Mouse (Mus musculus) cerebellum, adult 11-12 months (tissue): ENCODE data around the gene Dhrs4.

Experiments used
- DNase-seq: peaks from one replicate; pipeline ENCODE4 v3.0.0; 2022

Dhrs4 gene

DNA sequence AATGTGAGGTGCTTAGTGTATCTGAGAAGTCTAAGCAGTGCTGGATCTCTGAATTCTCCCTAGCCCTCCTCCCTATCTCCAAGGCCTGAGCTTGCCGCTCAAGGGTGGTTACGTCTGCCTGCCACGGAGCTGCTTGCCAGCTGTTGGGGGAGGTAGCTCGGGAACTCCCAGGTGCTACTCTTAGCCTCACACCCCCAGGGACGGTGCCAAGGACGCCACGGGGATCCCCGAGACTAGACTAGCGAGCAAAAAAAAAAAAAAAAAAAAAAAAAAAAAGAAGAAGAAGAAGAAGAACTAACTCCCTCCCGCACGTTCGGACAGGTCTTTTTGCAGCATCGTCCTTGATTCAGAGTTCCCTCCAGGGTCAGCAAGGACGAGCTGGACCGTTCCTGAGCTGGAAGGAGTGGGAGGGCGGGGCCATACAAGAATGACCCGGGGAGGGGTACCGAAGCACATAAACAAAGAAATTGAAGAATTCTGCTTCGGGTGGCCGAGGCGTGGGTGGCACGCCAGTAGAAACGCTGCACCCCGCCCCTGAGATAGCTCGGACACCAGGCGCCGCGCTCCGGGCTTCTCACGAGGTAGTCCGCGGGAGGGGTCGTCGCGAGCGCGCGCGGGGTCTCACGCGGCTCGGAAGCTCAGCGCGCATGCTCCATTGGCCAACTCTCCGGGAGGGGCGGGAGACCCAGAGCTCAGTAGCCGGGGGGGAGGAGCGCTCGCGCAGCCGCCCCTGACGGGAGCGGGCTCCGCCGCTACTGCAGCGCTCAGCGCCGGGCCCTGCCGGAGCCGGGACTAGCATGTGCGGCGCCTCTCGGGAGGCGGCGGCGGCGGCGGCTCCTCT is 12.0 kb downstream of the Dhrs4 start, which contains the start of gene Carmil3:
Gene Carmil3, plus strand, starts transcription at position 291 of the 841 bp plus-strand sequence.
- DNase-seq, result peak; percentile 90

DNA sequence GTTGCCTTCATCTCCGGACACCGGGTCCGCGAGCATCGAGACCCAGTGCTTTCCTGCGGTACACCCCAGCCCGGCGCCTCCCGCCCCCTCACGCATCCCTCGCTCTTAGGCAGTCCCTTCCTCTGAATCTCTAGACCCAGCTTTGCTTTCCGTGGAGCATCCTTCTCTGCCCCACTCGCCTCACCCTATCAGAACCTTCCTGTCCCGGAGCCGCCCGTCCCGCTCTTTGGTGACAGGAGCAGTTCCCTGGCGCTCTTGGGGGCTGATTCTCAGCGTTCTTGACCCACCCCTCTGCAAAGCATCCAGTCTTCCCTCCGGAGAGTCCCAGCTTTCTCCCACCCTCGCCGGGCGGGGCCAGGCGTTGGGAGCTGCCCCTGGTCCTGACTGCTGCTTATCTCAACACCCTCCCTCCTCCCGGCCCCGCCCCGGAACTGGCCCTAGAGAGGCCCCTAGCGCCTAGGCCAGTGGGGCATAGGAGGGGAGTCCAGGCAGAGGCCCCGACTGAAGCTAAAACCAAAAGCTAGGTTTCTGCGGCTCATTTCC is 12.8 kb downstream of the Dhrs4 start:
- peak; percentile 81 for DNase-seq

DNA sequence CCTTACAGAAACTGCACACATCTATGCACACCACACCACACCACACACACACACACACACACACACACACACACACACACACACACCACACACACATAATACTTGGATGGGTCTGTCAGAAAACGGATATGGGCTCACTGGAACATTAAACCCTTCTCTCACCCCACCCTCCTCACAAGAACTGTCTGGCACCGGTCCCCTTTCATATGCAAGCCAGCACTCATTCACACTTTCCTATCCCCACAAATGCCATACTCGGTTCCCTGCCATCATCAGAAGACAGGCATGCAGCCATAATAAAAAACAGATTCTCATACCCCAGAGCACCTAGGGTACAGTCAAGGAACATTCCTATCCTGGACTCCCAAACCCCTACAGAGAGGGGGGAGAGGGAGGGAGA is 13.5 kb downstream of the Dhrs4 start:
- peak; percentile 50 for DNase-seq

DNA sequence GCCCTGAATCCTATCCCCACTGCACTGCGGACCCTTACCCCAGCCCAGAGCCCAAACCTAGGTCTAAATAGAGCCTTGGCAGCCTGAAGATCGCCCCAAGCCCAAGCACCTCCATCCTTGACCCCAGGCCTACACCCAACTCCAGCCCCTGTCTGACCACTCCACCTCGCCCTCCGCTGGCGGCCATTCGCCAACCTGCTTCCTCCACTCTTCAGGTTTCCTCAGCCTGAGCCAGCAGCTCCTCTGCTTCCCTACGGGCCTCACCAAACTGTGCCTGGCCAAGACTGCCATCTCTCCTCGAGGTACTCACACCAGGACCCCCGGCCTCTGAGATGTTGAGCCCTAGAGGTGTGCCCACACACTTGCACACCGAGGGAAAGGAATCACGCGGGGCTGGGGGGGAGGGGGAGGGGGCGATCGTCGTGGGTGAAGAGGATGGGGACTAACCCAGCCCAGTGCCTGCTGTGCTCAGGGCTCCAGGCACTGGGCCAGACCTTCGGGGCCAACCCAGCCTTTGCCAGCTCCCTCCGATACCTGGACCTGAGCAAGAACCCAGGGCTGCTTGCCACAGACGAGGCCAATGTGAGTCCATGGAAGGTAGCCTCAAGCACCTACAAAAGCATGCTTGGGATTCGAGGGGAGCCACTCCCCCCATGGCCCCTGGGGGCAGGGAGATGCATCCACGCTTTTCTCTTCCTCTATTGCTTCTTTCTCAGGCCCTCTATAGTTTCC is 17.1 kb downstream of the Dhrs4 start:
- DNase-seq, result peak; percentile 72

DNA sequence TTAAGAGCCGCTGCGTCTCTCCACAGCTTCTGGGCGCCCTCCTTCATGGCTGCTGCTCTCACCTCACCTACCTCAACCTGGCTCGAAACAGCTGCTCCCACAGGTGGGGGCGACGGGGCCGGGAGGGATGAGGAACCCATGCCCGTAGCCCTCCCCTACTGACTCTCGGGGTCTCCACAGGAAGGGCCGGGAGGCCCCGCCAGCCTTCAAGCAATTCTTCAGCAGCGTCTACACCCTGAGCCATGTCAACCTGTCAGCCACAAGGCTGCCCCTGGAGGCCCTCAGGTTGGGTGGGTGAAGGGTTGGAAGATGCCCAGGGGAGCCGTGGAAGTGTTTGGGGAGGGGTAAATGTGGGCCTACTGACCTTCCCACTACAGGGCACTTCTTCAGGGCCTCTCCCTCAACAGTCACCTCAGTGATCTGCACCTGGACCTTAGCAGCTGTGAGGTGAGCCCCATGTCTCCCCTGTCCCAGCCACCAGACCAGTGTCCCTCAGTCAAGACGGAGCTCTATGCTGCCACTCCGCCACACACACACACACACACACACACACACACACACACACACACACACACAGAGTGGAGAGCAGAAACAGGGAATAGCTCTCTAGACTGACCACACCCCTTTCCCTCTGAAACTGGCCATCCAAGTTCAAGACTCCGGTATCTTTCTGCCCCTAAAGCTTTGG is 18.3 kb downstream of the Dhrs4 start:
- peak; percentile 51 for DNase-seq

DNA sequence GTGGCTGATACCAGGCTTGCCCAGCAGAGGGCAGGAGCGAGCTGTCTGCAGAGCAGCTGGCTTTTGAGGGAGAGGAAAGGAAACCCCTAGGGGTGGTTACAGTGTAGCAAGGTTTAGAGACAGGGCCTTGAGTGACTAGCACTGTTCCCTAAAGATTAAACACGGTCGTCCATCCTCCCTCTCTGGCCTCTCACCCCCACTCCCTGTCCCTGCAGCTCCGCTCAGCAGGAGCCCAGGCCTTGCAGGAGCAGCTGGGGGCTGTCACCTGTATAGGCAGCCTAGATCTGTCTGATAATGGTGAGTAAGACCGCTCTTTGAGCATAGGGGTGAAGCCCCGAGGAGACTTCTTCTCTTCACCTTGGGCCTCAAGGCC is 18.9 kb downstream of the Dhrs4 start:
- peak; percentile 77 for DNase-seq

DNA sequence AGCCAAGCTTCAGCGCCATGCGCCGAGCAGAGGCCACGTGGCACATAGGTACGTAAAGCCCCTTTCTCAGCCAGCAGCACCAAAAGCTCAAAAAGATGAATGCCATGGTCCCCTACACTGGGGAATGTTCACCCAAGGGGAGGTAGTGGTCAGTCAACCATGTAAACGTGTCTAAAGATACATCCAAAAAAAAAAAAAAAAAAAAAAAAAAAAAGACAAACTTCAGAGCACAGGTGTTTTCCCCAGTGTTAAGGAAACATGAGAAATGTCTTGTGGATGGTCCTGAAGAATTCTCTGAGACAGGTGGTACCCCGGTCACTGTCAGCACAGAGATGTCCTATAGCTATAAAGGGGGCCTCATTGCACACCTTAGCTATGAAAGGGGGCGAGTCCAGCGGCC is 27.1 kb downstream of the Dhrs4 start:
- no peak for DNase-seq

DNA sequence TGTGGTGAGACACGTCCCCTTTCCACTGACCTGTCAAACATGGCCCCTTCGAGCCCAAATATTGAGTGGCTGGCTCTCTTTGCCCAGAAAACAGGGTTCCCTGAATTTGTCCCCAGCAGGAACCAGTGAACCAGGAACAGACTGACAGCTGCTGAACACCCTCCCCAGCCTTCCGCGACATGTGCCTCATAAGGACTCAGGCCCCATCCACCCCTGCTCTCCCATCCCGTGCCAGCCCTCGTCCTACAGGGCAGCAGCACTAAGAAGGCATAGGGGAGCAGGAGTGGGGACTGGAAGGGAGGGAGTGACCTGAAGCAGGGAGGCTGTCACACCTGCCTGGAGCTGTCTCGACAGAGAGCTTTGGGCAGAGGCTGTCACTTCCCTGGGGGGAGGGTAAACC is 29.2 kb downstream of the Dhrs4 start:
- no peak for DNase-seq

DNA sequence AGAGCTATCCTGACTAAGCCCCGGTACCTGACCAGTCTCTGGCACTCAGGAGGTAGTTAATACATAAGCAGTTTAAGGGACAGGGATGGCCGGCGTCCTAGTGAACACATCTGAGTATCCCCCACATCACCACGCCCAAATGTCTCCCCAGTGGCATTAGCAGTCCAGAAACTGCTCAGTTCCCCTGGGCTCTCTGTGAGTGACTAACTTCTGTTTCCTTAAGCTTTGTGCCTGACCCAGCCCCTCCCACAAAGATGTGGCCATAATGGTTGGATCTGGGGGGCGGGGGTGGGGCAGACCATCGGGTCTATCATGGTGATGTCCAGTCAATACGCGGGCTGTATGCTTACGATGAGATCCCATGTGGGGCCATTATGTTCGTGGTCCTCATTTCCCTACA is 31.0 kb downstream of the Dhrs4 start:
- no peak for DNase-seq

DNA sequence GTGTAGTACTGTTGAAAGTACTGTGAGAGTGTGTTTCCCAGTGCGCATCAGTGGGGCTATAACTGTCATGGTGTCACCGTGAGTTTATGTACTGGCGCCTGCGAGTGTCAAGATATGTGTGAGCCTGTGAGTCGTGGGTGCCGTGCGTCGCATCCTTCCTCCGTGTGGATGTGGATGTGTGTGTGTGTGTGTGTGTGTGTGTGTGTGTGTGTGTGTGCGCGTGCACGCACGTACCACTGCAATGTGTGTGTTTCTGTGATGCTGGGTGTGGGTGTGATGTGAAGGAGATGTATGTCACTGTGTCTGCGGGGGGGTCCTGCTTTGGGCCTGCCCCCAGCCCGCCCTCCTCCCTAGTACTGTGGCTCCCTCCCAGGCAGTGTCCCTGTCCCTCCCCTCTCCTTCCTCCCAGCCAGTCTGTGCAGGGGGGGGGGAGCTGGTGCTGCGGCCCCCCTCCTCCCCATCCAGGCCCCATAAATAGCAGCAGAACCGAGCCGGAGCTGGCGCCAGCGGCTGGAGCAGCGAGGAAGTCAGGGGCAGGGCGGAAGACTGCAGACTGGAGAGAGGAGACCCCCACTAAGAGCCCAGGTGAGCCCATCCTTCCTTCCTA is 31.7 kb downstream of the Dhrs4 start, which contains the start of gene Cpne6:
Gene Cpne6, plus strand, starts transcription at position 321 of the 607 bp plus-strand sequence.
- no peak for DNase-seq

DNA sequence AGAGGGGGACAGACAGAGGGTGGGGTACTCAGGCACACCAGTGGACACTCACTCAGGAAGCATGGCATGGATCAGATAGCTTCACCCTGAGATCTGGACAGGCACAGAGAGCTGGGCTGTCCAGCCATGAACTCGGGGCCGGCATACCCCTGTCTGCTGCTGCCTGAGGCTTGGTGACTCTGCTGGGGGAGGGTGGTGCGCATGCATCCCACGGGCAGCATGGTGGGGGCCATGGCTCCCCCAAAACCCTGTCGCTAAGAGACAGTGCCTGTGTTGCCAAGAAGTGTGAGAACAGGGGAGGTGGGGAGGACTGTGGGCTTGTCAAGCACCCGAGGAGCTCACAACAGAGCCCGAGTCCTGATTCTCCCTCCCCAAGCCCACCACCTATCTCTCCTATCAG is 32.5 kb downstream of the Dhrs4 start:
- no peak for DNase-seq

DNA sequence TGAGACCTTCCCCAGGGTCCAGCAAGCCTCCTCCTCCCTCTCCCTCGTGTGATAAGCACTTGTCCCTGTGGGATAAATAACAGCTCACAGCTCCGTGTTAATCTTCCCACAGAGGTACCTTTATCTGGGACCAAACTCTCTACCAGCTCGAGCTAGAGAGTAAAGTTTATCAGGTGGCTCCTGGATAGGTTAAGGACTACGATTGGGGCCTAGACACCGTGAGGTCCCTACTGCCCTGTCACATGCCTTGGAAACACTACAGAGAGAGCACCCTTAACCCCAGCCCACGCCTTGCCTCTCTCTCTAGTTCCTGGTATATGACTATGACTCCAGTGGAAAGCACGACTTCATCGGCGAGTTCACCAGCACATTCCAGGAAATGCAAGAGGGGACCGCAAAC is 35.4 kb downstream of the Dhrs4 start:
- DNase-seq, result no peak

DNA sequence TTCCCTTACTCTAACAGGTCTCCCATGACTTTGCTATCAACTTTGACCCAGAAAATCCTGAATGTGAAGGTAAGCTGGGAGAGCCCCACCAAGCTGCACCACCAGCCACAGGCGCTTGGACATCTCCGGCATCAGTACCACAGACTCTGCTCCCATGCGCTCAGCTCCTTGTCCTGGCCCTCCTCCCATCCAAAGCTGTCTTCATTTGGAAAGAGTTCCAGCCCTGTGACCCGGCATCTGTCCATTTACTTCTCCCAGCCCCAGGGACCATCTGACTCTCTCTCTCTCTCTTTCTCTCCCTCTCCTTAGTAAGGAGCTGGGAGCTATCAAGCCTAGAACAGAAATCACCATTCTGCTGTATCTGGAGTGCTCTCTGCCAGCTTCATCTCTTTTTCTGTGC is 37.3 kb downstream of the Dhrs4 start:
- DNase-seq, result no peak

DNA sequence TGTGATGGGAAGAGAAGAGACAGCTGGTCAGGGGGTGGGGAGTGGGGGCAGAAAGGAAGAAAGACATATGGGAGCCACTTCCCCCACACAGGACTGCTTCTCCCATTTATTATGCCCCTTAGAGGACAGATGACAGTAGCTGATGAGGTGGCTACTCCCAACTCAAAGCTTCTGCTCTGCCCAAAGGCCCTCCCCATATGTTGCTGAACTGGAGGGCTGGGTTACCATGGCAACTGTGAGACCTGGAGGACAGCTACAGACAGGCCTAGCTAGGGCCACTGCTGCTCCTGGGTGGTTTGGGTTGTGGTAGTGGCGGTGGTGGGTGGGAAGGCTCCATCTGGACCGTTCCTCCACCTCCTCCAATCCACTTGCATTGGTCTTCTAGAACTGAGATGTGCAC is 40.3 kb downstream of the Dhrs4 start:
- no peak for DNase-seq

DNA sequence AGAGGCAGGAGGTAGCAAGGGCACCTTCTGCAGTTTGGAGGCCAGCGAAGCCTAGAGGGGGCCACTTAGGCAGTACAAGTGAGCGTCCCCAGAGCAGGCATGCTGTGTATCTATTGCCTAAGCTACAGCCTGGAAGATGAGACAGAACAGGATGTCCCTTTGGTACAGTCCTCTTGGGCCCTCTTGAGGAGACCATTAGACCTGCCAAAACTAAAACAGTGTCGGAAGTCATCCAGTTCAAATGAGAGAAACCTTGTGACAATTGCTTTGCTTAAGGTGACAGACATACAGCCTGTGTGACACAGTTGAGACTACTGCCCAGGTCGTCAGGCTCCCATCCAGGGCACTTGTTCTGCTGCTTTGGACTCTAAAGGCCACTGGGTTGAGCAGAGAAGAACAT is 41.0 kb downstream of the Dhrs4 start:
- no peak for DNase-seq

DNA sequence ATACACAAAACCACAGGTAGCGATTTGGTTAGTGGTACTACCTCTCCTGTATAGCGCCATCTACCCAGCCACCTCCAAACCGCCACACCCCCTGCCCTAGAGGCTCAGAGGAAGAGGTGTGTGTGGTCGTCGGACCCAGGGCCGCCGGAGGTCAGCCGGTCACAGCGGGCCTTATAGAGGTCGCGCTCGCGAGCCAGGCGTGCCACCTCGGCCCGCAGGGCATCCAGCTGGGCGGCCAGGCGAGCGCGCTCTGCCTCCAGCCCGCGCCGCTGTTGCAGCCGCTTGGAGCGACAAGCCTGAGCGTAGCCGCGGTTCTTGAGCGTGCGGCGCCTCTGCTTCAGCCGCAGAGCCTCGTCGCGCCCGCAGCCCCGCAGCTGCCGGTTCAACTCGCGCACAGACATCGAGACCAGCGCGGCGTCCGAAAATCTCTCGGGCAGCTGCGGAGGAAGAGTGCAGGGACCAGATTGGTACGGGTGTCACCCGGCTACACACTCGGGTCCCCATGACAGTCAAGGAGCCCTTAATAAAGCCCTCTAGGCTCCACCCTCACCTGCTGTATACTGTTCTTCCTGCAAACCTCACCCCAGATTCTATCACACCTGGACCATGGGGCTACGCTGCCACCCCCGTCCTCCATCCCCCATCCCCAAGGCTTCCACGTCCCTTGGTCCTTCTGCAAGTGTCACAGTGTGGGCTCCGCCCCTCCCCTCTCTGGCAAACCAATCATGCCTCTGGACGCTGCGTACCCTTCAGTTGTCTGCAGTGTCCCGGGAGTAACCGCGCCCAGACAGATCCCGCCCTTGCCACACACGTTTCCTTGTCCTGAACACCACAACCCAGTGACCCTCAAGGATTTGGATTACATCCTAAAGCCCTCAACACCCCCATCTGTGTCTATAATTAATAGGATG is 42.1 kb downstream of the Dhrs4 start:
- peak; percentile 70 for DNase-seq

DNA sequence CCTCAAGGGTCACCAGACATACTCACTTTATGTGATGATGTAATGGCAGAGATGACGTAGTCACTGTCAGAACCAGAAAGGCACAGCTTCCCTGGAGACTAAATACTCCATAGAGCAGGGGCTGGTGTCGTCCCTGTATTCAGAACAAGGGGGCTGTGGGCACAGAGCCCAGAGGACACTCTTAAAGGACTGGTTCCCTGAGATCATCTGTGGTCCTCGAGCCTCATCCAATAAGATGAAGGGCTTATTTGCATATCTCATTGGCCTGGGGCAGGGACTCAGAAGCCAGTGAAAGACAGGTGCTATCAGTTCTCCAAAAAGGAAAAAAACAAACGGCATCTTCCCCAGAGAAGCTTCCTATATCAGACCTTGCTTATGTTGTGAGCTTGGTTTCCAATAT is 45.5 kb downstream of the Dhrs4 start:
- DNase-seq, result no peak

DNA sequence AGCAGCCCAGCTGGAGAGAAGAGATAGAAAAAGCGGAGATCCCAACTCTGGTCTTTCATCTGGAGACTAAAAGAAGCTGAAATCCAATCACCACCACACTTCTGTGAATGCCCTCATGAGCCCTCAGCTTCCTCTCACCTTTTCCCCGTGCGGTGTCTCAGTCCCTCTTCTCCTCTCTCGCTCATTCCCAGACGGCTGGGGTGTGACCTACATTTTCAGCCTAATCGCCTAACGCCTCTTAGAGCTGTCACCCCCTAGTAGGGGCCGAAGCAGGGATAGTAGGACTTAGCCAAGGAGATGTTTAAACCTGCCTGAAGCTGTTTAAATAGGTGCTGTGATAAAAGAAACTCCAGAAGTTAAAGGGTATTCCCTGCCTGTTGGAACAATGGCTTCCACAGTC is 46.2 kb downstream of the Dhrs4 start, which contains the start of gene Nrl:
Gene Nrl, minus strand, starts transcription at position 197 of the 400 bp plus-strand sequence.
- no peak for DNase-seq

DNA sequence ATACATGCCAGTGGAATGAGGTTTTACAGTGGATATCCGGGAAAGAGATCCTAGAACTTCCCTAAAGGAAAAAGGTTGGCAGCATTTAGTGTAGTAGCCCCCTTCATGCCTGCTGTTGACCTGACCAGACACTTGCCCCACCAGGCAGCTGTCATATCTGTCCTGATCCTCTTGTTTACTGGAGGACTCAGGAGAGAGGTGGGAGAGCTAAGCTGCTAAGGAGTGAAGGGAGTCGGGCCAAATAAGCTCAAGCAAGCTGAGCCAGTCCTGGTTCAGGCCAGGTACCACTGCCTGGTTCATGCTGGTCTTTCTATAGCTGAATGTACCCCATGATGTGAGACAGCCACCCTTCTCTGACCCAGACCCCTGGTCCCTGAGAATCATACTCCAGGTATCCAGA is 48.1 kb downstream of the Dhrs4 start:
- no peak for DNase-seq

DNA sequence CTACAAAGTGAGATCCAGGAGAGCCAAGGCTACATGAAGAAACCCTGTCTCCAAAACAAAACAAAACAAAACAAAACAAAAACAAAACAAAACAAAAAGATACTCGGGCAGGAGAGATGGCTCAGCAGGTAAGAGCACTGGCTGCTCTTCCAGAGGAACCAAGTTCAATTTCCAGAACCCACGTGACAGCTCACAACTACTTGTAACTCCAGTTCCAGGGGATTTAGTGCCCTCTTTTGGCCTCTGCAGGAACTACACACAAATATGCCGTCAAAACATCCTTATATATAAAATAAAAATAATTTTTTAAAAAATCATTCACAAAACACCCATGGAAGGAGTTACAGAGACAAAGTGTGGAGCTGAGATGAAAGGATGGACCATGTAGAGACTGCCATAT is 49.4 kb downstream of the Dhrs4 start:
- no peak for DNase-seq

DNA sequence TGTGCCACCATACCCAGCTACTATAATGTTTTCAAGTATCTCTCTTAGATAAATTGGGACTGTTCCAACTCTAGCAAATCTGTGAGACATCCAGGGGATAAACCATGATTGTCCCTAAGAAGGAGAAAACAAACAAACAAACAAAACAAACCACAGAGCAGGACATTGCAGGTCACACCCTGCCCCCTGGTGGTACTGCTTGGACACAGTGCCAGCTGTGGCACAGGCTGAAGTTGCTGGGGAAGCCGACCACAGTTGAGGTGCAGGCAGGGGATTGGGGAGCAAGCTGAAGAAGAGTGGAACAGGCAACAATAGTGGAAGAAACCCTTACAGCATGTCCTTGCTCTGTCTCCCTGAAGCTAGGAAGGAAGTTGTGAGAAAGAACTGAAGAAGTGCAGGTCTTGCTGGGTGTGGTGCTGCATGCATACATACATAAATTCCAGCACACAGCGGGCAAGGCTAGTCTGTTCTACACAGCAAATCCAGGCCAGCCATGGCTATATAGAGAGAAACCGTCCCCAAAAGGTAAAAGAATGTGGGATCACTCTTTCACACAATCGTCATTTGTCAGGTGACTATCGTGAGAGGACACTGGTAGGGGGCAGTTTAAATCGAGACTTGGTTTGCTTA is 57.7 kb downstream of the Dhrs4 start:
- no peak for DNase-seq
